In genomic region chr6:135178599-135178998, GRCm38 (mm10) we compare ENCODE assay signal across 13 mouse cellular contexts.
"Had no signal": no experiment of that assay in that cellular context is flagged by ENCODE, and none has a peak within 500 bp of the region (broad histone marks: within the 10 kb centered on the region; RNA-seq: fewer than 3 reads in every experiment).

No protein-coding gene starts in this region.

- H3K27me3 ChIP-seq: limb, embryonic 15.5 days; lung, embryonic 15.5 days had no signal

- ATAC-seq: intestine, embryonic 16.5 days; midbrain, embryonic 16.5 days had no signal

- H3K4me2 ChIP-seq: limb, embryonic 15.5 days; lung, embryonic 15.5 days had no signal

- H3K9ac ChIP-seq: limb, embryonic 15.5 days; lung, embryonic 15.5 days had no signal

- H3K4me1 ChIP-seq: limb, embryonic 15.5 days; lung, embryonic 15.5 days had no signal

- H3K27ac ChIP-seq: kidney, postnatal 0 days; limb, embryonic 15.5 days; lung, embryonic 15.5 days had no signal

- H3K4me3 ChIP-seq: limb, embryonic 15.5 days; lung, embryonic 15.5 days had no signal

- H3K9me3 ChIP-seq: limb, embryonic 15.5 days; lung, embryonic 15.5 days had no signal

- H3K36me3 ChIP-seq: limb, embryonic 15.5 days; lung, embryonic 15.5 days had no signal

- DNase-seq: kidney, adult 2 months; kidney, postnatal 36 days; layer of hippocampus, adult 9-11 months; layer of hippocampus, postnatal 36 days; lung, postnatal 14 days; spleen, adult 18-20 months; thymus, adult 18-20 months; thymus, postnatal 14 days had no signal
